Mouse (Mus musculus) layer of hippocampus, adult 8-10 months (tissue): Measurements from ENCODE around the gene Shroom4. TPM values are rescaled to one million over a fixed set of nuclear protein-coding genes. Genes with fewer than 3 reads are reported as not detected.
A peak's percentile ranks its signal among the peaks of the same experiment; 100 is the strongest.

ENCODE experiments used
- DNase-seq, 2 experiments: peaks; one replicate each; pipeline ENCODE4 v3.0.0; 2022; ENCODE audit warnings: low spot score in 2 of 2
- total RNA-seq, 4 experiments: library from RNA; stranded (reverse); gene quantifications; 2 replicates each; pipeline ENCODE4 v1.2.4; 2022

Gene Shroom4
- total RNA-seq, 4 experiments from 2014 or later = 5.0 to 6.5 (median 5.9) TPM

DNA sequence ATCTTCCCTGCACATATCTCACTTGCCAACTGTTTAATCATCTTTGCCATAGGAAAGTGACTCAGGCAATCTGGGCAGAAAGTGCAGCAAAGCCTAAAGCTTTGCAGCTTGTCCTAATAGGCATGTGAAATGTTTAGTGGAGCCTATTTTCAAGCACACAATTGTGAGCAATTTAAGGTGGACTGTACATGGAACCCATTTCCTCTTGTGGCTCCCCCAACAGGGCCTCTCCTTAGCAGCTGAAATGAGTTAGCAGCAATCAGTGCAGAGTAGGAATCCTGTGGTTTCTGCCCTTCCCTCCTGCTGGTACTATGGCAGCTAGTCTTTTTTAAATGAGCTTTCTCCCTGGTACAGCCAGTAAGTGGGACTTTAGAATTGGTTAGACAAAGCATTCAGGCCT, 95.8 kb downstream of the Shroom4 start:
- no peak for DNase-seq

GRCm38 (mm10) chrX:6496374-6496773, 96.7 kb downstream of the Shroom4 start:
- no peak for DNase-seq

- no peak for DNase-seq
Measured at GRCm38 (mm10) chrX:6501850-6502249, 102.2 kb downstream of the Shroom4 start.

DNA sequence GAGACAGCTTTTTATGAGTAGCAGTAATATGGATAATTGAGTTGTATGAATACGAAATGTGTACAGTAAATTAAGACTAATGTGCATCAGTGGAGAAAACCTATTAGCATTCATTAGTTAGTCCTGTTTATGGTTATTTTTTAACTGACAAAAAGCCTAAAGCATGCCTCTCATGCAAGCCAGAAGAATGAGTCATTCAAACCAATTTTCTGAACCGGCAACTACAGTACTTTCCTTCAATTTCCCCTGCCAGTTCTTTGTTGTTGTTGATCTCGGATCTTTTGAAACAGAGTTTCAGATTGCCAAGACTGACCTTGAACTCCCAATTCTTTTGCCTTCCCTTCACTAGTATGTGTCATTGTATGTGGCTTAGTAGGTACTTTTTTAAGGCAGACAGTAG, 117.6 kb downstream of the Shroom4 start:
- no peak for DNase-seq

- DNase-seq = no peak
Measured at GRCm38 (mm10) chrX:6518421-6518820, 118.8 kb downstream of the Shroom4 start.

DNA sequence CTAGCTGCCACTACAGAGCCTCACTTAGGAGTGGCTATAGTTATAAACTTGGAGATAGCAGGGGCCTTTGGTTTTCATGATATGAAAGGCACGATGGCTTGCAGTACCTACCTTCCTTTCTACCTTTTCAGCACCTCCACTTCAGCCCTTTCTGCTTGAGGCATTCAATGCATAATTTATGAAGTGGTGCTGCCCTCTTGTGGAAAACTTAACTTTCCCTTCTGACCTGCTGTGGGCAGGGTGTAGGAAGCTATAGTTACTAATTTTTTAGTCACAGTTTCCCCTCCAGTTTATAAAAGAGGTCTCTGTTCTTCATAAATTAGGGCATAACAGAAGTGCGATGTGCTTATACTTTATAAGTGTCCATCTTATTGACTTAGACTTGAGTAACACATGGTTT, 123.3 kb downstream of the Shroom4 start:
- peak in 1 of 2 experiments; percentile 3 for DNase-seq

DNA sequence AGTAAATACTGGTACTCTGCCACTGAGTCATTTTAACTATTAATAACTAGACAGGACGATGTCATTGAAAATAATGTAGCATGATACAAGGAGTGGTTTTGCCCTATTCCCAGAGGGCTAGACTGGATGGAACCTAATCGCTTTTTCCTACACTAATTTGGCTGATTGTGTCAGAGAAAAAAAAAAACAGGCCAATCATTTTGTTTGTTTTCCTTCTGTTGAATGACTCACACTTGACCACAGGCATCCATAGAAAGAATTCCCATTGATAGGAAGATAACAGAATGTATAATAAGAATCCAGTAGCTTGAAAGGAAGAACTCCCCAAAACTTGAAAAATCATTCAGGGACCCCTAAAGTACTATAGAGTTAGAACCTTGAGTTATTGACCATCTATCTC, 137.0 kb downstream of the Shroom4 start:
- no peak for DNase-seq

- no peak for DNase-seq
Measured at GRCm38 (mm10) chrX:6537689-6538088, 138.0 kb downstream of the Shroom4 start.

- DNase-seq = no peak
Measured at GRCm38 (mm10) chrX:6565066-6565465, 165.4 kb downstream of the Shroom4 start.

GRCm38 (mm10) chrX:6574511-6574910, 174.9 kb downstream of the Shroom4 start:
- no peak for DNase-seq

DNA sequence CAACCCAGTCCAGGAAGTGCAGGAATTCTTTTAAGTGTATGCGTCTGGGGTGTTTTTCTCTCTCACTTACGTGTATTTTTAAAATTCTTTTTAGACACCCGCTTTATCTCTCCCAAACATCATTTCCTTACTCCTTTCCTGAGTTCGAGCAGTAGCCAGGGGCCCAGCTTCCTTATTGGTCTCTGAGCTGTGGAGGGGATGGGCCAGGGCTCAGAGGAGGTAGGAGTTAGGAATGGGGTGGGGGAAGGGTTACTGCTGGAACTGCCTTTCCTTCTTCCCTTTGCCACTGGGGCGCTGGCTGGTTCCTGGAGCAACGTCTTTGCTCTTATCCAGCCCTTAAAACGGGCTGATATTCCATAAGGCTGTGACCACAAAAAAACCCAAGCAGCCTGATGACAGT, 177.3 kb downstream of the Shroom4 start:
- no peak for DNase-seq

DNA sequence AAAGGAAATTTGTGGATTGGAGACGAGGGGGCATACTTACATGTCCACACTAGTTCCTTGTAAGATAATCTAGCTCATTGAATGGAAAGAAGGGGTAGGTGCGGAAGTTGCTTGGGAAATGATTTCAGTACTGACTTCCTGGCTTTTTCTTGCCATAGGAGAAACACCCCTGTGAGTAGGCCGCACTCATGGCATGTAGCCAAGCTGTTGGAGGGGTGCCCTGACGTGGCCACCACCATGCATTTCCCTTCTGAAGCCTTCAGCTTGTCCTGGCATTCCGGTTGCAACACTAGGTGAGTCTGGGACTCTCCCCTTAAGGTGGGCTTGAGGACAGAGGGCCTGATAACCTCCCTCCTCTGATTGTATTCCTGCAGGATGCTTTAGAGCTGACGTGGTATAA, 181.0 kb downstream of the Shroom4 start:
- no peak for DNase-seq

- no peak for DNase-seq
Measured at GRCm38 (mm10) chrX:6581181-6581580, 181.5 kb downstream of the Shroom4 start.

- DNase-seq = no peak
Measured at GRCm38 (mm10) chrX:6582646-6583045, 183.0 kb downstream of the Shroom4 start.

- DNase-seq = no peak
Measured at GRCm38 (mm10) chrX:6594183-6594582, 194.5 kb downstream of the Shroom4 start.

- no peak for DNase-seq
Measured at GRCm38 (mm10) chrX:6654024-6654423, 254.4 kb downstream of the Shroom4 start.

DNA sequence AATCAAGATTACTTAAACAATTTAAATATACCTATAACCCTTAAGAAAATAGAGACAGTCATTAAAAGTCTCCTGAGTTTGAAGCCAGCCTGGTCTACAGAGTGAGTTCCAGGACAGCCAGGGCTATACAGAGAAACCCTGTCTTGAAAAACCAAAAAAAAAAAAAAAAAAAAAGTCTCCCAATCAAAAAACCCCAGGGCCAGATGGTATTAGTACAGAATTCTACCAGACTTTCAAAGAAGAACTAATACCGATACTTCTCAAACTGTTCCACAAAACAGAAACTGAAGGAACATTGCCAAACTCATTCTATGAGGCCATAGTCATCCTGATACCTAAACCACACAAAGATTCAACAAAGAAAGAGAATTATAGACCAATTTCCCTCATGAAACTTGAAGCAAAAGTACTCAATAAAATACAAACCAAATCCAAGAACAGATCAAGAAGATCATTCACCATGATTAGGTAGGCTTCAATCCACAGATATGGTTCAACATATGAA, 259.2 kb downstream of the Shroom4 start:
- DNase-seq = no peak

Other genes starting within 250 kb of the Shroom4 start
- 10 to 100 TPM; 25.3 to 33.8 (median 27.9) TPM for gene Nudt10, start 226.8 kb upstream of the Shroom4 start, total RNA-seq
- gene Bmp15, start 79.1 kb upstream of the Shroom4 start, total RNA-seq = under 1 TPM in 1 of 4 experiments, not detected in 3; 0.22 TPM